Mouse (Mus musculus): ENCODE data around the gene Capn10.
A peak's percentile ranks its signal among the peaks of the same experiment; 100 is the strongest.

Gene Capn10

GRCm38 (mm10) chr1:92981056-92981845 is 47.1 kb downstream of the Capn10 start:
- TF ChIP-seq GATA4 (IDR thresholded peaks at IDR 0.05; ENCODE audit: insufficient replicate concordance, low read length): peak; percentile 90; the same call in 1 of the 2 replicates

DNA sequence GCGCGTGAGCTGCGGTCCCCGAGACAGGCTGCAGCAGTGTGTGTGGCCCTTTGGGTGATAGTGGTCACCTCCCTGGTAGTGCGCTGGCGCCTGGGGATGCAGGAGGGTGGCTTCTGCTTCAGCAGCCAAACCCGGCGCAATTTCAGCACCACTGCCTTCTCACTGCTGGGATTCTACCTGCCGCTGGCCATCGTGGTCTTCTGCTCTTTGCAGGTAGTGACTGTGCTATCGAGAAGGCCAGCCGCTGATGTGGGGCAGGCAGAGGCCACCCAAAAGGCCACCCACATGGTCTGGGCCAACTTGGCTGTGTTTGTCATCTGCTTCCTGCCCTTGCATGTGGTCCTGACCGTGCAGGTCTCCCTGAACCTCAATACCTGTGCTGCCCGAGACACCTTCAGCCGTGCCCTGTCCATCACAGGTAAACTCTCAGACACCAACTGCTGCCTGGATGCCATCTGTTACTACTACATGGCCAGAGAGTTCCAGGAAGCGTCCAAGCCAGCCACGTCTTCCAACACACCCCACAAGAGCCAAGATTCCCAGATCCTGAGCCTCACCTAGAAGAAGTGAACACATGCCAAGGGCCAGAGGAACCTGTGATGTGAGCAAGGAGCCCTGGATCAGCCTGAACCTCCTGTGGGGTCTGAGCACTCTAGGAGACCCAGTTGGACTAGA is 48.9 kb downstream of the Capn10 start:
- no peak for TF ChIP-seq GATA4 (IDR thresholded peaks at IDR 0.05; ENCODE audit: insufficient replicate concordance, low read length)

GRCm38 (mm10) chr1:92984999-92985398 is 50.8 kb downstream of the Capn10 start:
- TF ChIP-seq GATA4 (IDR thresholded peaks at IDR 0.05; ENCODE audit: insufficient replicate concordance, low read length): no peak

- no peak for TF ChIP-seq GATA4 (IDR thresholded peaks at IDR 0.05; ENCODE audit: insufficient replicate concordance, low read length)
These were observed 54.7 kb downstream of the Capn10 start for GRCm38 (mm10) chr1:92988894-92989293.

- TF ChIP-seq GATA4 (IDR thresholded peaks at IDR 0.05; ENCODE audit: insufficient replicate concordance, low read length): no peak
These were observed 55.7 kb downstream of the Capn10 start for GRCm38 (mm10) chr1:92989891-92990290.

DNA sequence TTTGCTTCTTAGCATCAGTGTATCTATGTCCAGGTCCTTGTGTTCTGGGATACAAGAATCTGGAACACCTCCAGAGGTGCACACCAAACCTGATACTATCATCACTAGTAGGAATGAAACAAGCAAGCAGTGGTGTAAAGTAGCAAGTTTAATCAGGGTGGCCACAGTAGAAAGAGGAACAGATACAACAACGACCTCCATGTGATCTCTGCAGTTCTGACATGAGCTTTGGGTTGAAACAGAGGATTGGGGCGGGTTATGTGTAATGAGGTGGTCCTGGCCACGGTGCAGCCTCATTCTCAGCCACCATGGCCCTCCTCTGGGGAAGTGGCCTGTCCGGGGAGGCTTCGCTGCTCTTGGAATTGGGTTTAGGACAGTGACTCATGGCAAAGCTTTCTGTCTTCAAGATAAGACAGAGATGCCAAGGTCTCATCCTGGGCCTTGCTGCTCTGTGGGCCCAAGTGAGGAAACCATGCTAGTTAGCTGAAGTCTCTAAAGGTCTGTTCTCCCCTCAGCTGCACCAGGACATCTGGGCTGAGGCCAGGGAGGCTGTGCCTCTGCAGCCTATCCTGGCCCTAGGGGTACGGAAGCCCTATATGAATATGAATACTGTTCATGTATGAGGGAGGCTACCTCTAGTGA is 58.2 kb downstream of the Capn10 start:
- TF ChIP-seq GATA4 (IDR thresholded peaks at IDR 0.05; ENCODE audit: insufficient replicate concordance, low read length): no peak

GRCm38 (mm10) chr1:92992880-92993279 is 58.7 kb downstream of the Capn10 start:
- no peak for TF ChIP-seq GATA4 (IDR thresholded peaks at IDR 0.05; ENCODE audit: insufficient replicate concordance, low read length)

Measured in liver, adult (tissue).